Mouse (Mus musculus): ENCODE data around the gene Tm4sf5. TPM values are rescaled to one million over a fixed set of nuclear protein-coding genes. Genes with fewer than 3 reads are reported as not detected.
"Not testable (repeated sequence)": the region's sequence is repeated elsewhere in the genome, so short reads cannot be mapped to it uniquely, and the experiment has no call there.

Tm4sf5 gene
- total RNA-seq, 1 experiment from 2014 or later = not detected

- not testable (repeated sequence) for ATAC-seq (replicated peaks; ENCODE audit: insufficient number of reproducible peaks, low FRiP score, low TSS enrichment, poor library complexity, severe bottlenecking)
Observed at GRCm38 (mm10) chr11:70531065-70531464, 26.0 kb downstream of the Tm4sf5 start.

- no peak for ATAC-seq (replicated peaks; ENCODE audit: insufficient number of reproducible peaks, low FRiP score, low TSS enrichment, poor library complexity, severe bottlenecking)
Observed at GRCm38 (mm10) chr11:70532839-70533238, 27.8 kb downstream of the Tm4sf5 start, which contains the start of gene Gm40193. Gene Gm40193, minus strand, starts transcription at chr11:70532939.

- no peak for ATAC-seq (replicated peaks; ENCODE audit: insufficient number of reproducible peaks, low FRiP score, low TSS enrichment, poor library complexity, severe bottlenecking)
Observed at GRCm38 (mm10) chr11:70539423-70539822, 34.4 kb downstream of the Tm4sf5 start.

GRCm38 (mm10) chr11:70539877-70540587 is 35.0 kb downstream of the Tm4sf5 start, which contains the start of gene Pld2:
Gene Pld2, plus strand, starts transcription at chr11:70540064.
- ATAC-seq (replicated peaks; ENCODE audit: insufficient number of reproducible peaks, low FRiP score, low TSS enrichment, poor library complexity, severe bottlenecking) = peak; percentile 83

GRCm38 (mm10) chr11:70540928-70541327 is 35.9 kb downstream of the Tm4sf5 start:
- no peak for ATAC-seq (replicated peaks; ENCODE audit: insufficient number of reproducible peaks, low FRiP score, low TSS enrichment, poor library complexity, severe bottlenecking)

- no peak for ATAC-seq (replicated peaks; ENCODE audit: insufficient number of reproducible peaks, low FRiP score, low TSS enrichment, poor library complexity, severe bottlenecking)
Observed at GRCm38 (mm10) chr11:70541415-70541814, 36.4 kb downstream of the Tm4sf5 start.

- no peak for ATAC-seq (replicated peaks; ENCODE audit: insufficient number of reproducible peaks, low FRiP score, low TSS enrichment, poor library complexity, severe bottlenecking)
Observed at GRCm38 (mm10) chr11:70544496-70544895, 39.5 kb downstream of the Tm4sf5 start.

- no peak for ATAC-seq (replicated peaks; ENCODE audit: insufficient number of reproducible peaks, low FRiP score, low TSS enrichment, poor library complexity, severe bottlenecking)
Observed at GRCm38 (mm10) chr11:70551526-70551925, 46.5 kb downstream of the Tm4sf5 start.

GRCm38 (mm10) chr11:70553940-70554339 is 48.9 kb downstream of the Tm4sf5 start:
- no peak for ATAC-seq (replicated peaks; ENCODE audit: insufficient number of reproducible peaks, low FRiP score, low TSS enrichment, poor library complexity, severe bottlenecking)

GRCm38 (mm10) chr11:70557545-70557944 is 52.5 kb downstream of the Tm4sf5 start:
- ATAC-seq (replicated peaks; ENCODE audit: insufficient number of reproducible peaks, low FRiP score, low TSS enrichment, poor library complexity, severe bottlenecking) = no peak

Other genes starting within 250 kb of the Tm4sf5 start
- gene Alox12, start 249.9 kb upstream of the Tm4sf5 start, total RNA-seq (2017) = 0.85 to 26.1 TPM (median 1.6 TPM) in 3 replicates
- 2.5 TPM in 1 of 3 replicates, not detected in the others for gene Alox12e, start 182.6 kb upstream of the Tm4sf5 start, total RNA-seq (2017)
- 1.6 to 43.2 TPM (median 41.4 TPM) in 3 replicates for gene Alox15, start 153.2 kb upstream of the Tm4sf5 start, total RNA-seq (2017)
- 1.6 to 4.9 TPM (median 2.1 TPM) in 3 replicates for gene Pelp1, start 95.2 kb upstream of the Tm4sf5 start, total RNA-seq (2017)
- gene Arrb2, start 72.6 kb upstream of the Tm4sf5 start, total RNA-seq (2017) = 94.2 to 148 TPM (median 113 TPM) in 3 replicates
- gene Med11, start 53.3 kb upstream of the Tm4sf5 start, total RNA-seq (2017) = 37.7 to 56.2 TPM (median 52.1 TPM) in 3 replicates
- 0.21 TPM in 1 of 3 replicates, not detected in the others for gene Zmynd15, start 45.8 kb upstream of the Tm4sf5 start, total RNA-seq (2017)
- gene Cxcl16, start 45.3 kb upstream of the Tm4sf5 start, total RNA-seq (2017) = 1.6 to 3.5 TPM (median 2.8 TPM) in 3 replicates
- not detected in 3 replicates for gene Vmo1, start 9.4 kb downstream of the Tm4sf5 start, total RNA-seq (2017)
- gene Gltpd2, start 14.0 kb downstream of the Tm4sf5 start, total RNA-seq (2017) = not detected in 3 replicates
- gene Psmb6, start 20.1 kb downstream of the Tm4sf5 start, total RNA-seq (2017) = 181 to 224 TPM (median 209 TPM) in 3 replicates
- gene Gm40193, start 27.7 kb downstream of the Tm4sf5 start, total RNA-seq (2017) = not detected in 3 replicates
- gene Pld2, start 34.8 kb downstream of the Tm4sf5 start, total RNA-seq (2017) = 5.1 to 22.0 TPM (median 11.1 TPM) in 3 replicates
- gene Mink1, start 57.6 kb downstream of the Tm4sf5 start, total RNA-seq (2017) = 50.8 to 81.3 TPM (median 55.8 TPM) in 3 replicates
- not detected in 3 replicates for gene 4930544D05Rik, start 110.6 kb downstream of the Tm4sf5 start, total RNA-seq (2017)
- 2.1 to 17.4 TPM (median 5.5 TPM) in 3 replicates for gene Chrne, start 114.0 kb downstream of the Tm4sf5 start, total RNA-seq (2017)
- gene Gp1ba, start 133.9 kb downstream of the Tm4sf5 start, total RNA-seq (2017) = 0.57 to 3.3 TPM in 2 of 3 replicates, not detected in the other
- 89.4 to 129 TPM (median 90.9 TPM) in 3 replicates for gene Rnf167, start 142.0 kb downstream of the Tm4sf5 start, total RNA-seq (2017)
- gene Slc25a11, start 142.2 kb downstream of the Tm4sf5 start, total RNA-seq (2017) = 41.1 to 62.6 TPM (median 43.5 TPM) in 3 replicates
- gene Pfn1, start 149.4 kb downstream of the Tm4sf5 start, total RNA-seq (2017) = 527 to 871 TPM (median 568 TPM) in 3 replicates
- 236 to 452 TPM (median 414 TPM) in 3 replicates for gene Eno3, start 152.0 kb downstream of the Tm4sf5 start, total RNA-seq (2017)
- 49.1 to 78.2 TPM (median 76.7 TPM) in 3 replicates for gene Spag7, start 164.2 kb downstream of the Tm4sf5 start, total RNA-seq (2017)
- gene Camta2, start 182.9 kb downstream of the Tm4sf5 start, total RNA-seq (2017) = 8.9 to 20.6 TPM (median 15.7 TPM) in 3 replicates
- 0.53 TPM in 1 of 3 replicates, not detected in the others for gene Inca1, start 194.9 kb downstream of the Tm4sf5 start, total RNA-seq (2017)
- 27.3 to 30.6 TPM (median 30.3 TPM) in 3 replicates for gene Kif1c, start 195.3 kb downstream of the Tm4sf5 start, total RNA-seq (2017)